Mouse (Mus musculus) embryonic fibroblast, embryonic 13.5 days (primary cell): Measurements from ENCODE around the gene Spout1.

Source experiments
- CTCF ChIP-seq: IDR thresholded peaks from 2 replicates; pipeline ENCODE4 v1.5.1; 2011; ENCODE audit warnings: mild to moderate bottlenecking, control low read depth, low read length, moderate library complexity, borderline replicate concordance; ENCODE audit not compliant: insufficient read depth
- POLR2A ChIP-seq: IDR thresholded peaks from 2 replicates; pipeline ENCODE4 v1.6.1; 2011; ENCODE audit warnings: low read depth, mild to moderate bottlenecking, control low read depth, low read length, moderate library complexity

DNA sequence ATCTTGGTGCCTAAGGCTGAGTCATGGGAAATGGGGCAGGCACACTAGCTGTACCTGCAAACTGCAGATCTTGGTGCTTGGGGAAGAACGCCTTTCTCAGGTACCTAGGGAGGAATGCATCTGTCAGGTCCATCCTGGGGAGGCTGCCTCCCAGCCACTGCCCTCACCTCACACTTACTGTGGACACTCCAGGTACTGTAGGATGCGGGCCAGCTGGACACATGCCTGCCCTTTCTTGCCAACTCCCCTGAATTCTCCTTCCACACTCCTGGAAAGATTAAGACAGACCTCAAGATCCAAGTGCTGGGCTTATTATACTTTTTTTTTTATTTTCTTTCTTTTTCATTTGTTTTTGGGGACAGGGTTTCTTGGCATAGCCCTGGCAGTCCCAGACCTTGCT, 1.7 kb downstream of the Spout1 start:
- no peak for TF ChIP-seq POLR2A
- TF ChIP-seq CTCF = no peak
